Mouse (Mus musculus) midbrain, postnatal 0 days (tissue): ENCODE measurements at regions not wholly inside any gene's neighbourhood (a gene's known extent, or its start where the extent isn't known, plus 50 kb on each side); places are given as distances from the start of the nearest gene placed in this dataset.
A peak's percentile ranks its signal among the peaks of the same experiment; 100 is the strongest.

Source experiments
- ATAC-seq: fragments of 200-750 bp; cut with Nextera tagmentation; 2 replicates; pipeline ENCODE4 v1.8.0; 2017; ENCODE audit warnings: moderate number of reproducible peaks, mild to moderate bottlenecking, moderate TSS enrichment, moderate library complexity; ENCODE audit not compliant: low FRiP score
- DNase-seq: peaks from one replicate; pipeline ENCODE4 v3.0.0-alpha.2; 2015; ENCODE audit warnings: low spot score
- H3K27ac ChIP-seq: fragments of 300-500 bp; sonication (generic); 2 replicates; pipeline ENCODE4 v1.5.1; 2014; ENCODE audit warnings: low read depth, mild to moderate bottlenecking, low read length, mixed read lengths
- H3K27me3 ChIP-seq: fragments of 300-500 bp; sonication (generic); 2 replicates; pipeline ENCODE4 v1.6.1; 2014; ENCODE audit warnings: low read length, control low read depth, mixed read lengths; ENCODE audit not compliant: insufficient read depth
- H3K36me3 ChIP-seq: fragments of 300-500 bp; sonication (generic); 2 replicates; pipeline ENCODE4 v1.6.1; 2014; ENCODE audit warnings: low read length, control low read depth, mixed read lengths; ENCODE audit not compliant: insufficient read depth
- H3K4me1 ChIP-seq: fragments of 300-500 bp; sonication (generic); 2 replicates; pipeline ENCODE4 v1.6.1; 2014; ENCODE audit warnings: mild to moderate bottlenecking, control low read depth, antibody characterized with exemption, low read length, mixed read lengths; ENCODE audit not compliant: insufficient read depth
- H3K4me2 ChIP-seq: fragments of 300-500 bp; sonication (generic); 2 replicates; pipeline ENCODE4 v1.6.1; 2014; ENCODE audit warnings: low read depth, mild to moderate bottlenecking, low read length, mixed read lengths; ENCODE audit not compliant: poor library complexity, severe bottlenecking
- H3K4me3 ChIP-seq: fragments of 300-500 bp; sonication (generic); 2 replicates; pipeline ENCODE4 v1.5.1; 2014; ENCODE audit warnings: low read depth, mild to moderate bottlenecking, low read length, moderate library complexity
- H3K9ac ChIP-seq: fragments of 300-500 bp; sonication (generic); replicated peaks from 2 replicates; pipeline ENCODE4 v1.6.1; 2014; ENCODE audit warnings: mild to moderate bottlenecking, low read length, moderate library complexity, mixed read lengths; ENCODE audit not compliant: poor library complexity, severe bottlenecking
- H3K9me3 ChIP-seq: fragments of 300-500 bp; sonication (generic); 2 replicates; pipeline ENCODE4 v1.6.1; 2016; ENCODE audit warnings: low read length, control low read depth
- CTCF ChIP-seq: IDR thresholded peaks from 2 replicates; pipeline ENCODE4 v1.5.1; 2016; ENCODE audit warnings: antibody characterized with exemption, mild to moderate bottlenecking
- WGBS: fragments of 180-500 bp; shearing (Covaris S2); extraction: QIAGEN DNeasy Blood & Tissue Kit; methylation state at CpG from one replicate; pipeline ENCODE4 v1.1.7; 2014; 5-methylcytosine and 5-hydroxymethylcytosine counted together

- TF ChIP-seq CTCF, result no peak
- H3K27me3 ChIP-seq, result no peaks in the 10 kb centered on the region
- no peaks in the 10 kb centered on the region for H3K4me1 ChIP-seq
- H3K9ac ChIP-seq, result no peak overlapping the region
- 18% methylated on average over 5 of the region's 5 CpGs for WGBS
- no peaks in the 10 kb centered on the region for H3K36me3 ChIP-seq
- no peak overlapping the region for H3K4me3 ChIP-seq
- ATAC-seq, result no peak
- no peaks in the 10 kb centered on the region for H3K9me3 ChIP-seq
- DNase-seq, result no peak
- no peak overlapping the region for H3K4me2 ChIP-seq
- no peak overlapping the region for H3K27ac ChIP-seq
Measured at GRCm38 (mm10) chr7:94618965-94619364, 1539.3 kb downstream of the Fam181b start.

GRCm38 (mm10) chr7:94624546-94624945, 1544.9 kb downstream of the Fam181b start:
- Histone ChIP-seq H3K9me3 (no peaks in the 10 kb centered on the region), H3K27me3 (no peaks in the 10 kb centered on the region), H3K4me2 (no peak overlapping the region), H3K4me3 (no peak overlapping the region), H3K4me1 (no peaks in the 10 kb centered on the region), H3K27ac (no peak overlapping the region), H3K9ac (no peak overlapping the region), H3K36me3 (no peaks in the 10 kb centered on the region)
- ATAC-seq (no peak), DNase-seq (no peak)
- WGBS, result 65% methylated on average over 1 of the region's 1 CpGs
- no peak for TF ChIP-seq CTCF

GRCm38 (mm10) chr7:94637367-94638023, 1533.6 kb upstream of the Tenm4 start:
- Histone ChIP-seq H3K4me1 (no peaks in the 10 kb centered on the region), H3K9ac (no peak overlapping the region), H3K4me3 (no peak overlapping the region), H3K27me3 (no peaks in the 10 kb centered on the region), H3K36me3 (no peaks in the 10 kb centered on the region), H3K4me2 (no peak overlapping the region), H3K9me3 (no peaks in the 10 kb centered on the region), H3K27ac (no peak overlapping the region)
- DNase-seq, result peak; percentile 10
- no peak for TF ChIP-seq CTCF
- no peak for ATAC-seq
- WGBS, result 71% methylated on average over 3 of the region's 3 CpGs

GRCm38 (mm10) chr7:94644560-94645285, 1526.3 kb upstream of the Tenm4 start:
- no peak for TF ChIP-seq CTCF
- WGBS, result 54% methylated on average over 7 of the region's 7 CpGs
- H3K27me3 ChIP-seq, result no peaks in the 10 kb centered on the region

GRCm38 (mm10) chr7:94645337-94645736, 1525.7 kb upstream of the Tenm4 start:
- DNase-seq (no peak), ATAC-seq (no peak)
- Histone ChIP-seq H3K4me3 (no peak overlapping the region), H3K9ac (no peak overlapping the region), H3K27me3 (no peaks in the 10 kb centered on the region), H3K27ac (no peak overlapping the region), H3K4me2 (no peak overlapping the region), H3K36me3 (no peaks in the 10 kb centered on the region), H3K4me1 (no peaks in the 10 kb centered on the region), H3K9me3 (no peaks in the 10 kb centered on the region)
- TF ChIP-seq CTCF, result no peak
- 65% methylated on average over 4 of the region's 4 CpGs for WGBS

More at GRCm38 (mm10) chr7:94644560-94645285, 1526.3 kb upstream of the Tenm4 start:
- Histone ChIP-seq H3K9me3 (no peaks in the 10 kb centered on the region), H3K4me2 (no peak overlapping the region), H3K4me1 (no peaks in the 10 kb centered on the region), H3K4me3 (no peak overlapping the region), H3K27ac (no peak overlapping the region), H3K36me3 (no peaks in the 10 kb centered on the region), H3K9ac (no peak overlapping the region)
- ATAC-seq, result no peak
- DNase-seq, result no peak

- Histone ChIP-seq H3K27me3 (no peaks in the 10 kb centered on the region), H3K4me2 (no peak overlapping the region), H3K4me3 (no peak overlapping the region), H3K9ac (no peak overlapping the region), H3K4me1 (no peaks in the 10 kb centered on the region), H3K27ac (no peak overlapping the region), H3K9me3 (no peaks in the 10 kb centered on the region), H3K36me3 (no peaks in the 10 kb centered on the region)
- DNase-seq (no peak), ATAC-seq (no peak)
- TF ChIP-seq CTCF, result no peak
- 58% methylated on average over 1 of the region's 1 CpGs for WGBS
Measured at GRCm38 (mm10) chr7:94650462-94650861, 1520.6 kb upstream of the Tenm4 start.
